Comparison of ENCODE assay signal across 8 mouse cellular contexts in genomic region chr11:114669651-114670168, GRCm38 (mm10). TPM values are rescaled to one million over a fixed set of nuclear protein-coding genes. Genes with fewer than 3 reads are reported as not detected.
DNase-seq lines count a peak whose midpoint lies in the region; ATAC-seq and TF ChIP-seq lines count a peak whose summit lies in the region.

No protein-coding gene starts in this region.

- no peak for TF ChIP-seq POLR2A in spleen, adult 2 months (IDR thresholded peaks at IDR 0.05; ENCODE audit: low read depth, low read length)

- WGBS in spleen, adult 2 months = 9% methylated on average over 12 of the region's 12 CpGs
- WGBS in hindbrain, embryonic 15.5 days = 19% methylated on average over 12 of the region's 12 CpGs
- 28% methylated on average over 12 of the region's 12 CpGs for WGBS in midbrain, embryonic 10.5 days

- DNase-seq in adrenal gland, postnatal 10 days = peak; percentile 26
- no peak for DNase-seq in adrenal gland, postnatal 25 days
- no peak for DNase-seq in spleen, adult 2 months (ENCODE audit: low read depth in 1 of 2, low spot score in 2 of 2)
- DNase-seq in spleen, postnatal 14 days (ENCODE audit: low spot score in 2 of 2) = no peak
- DNase-seq in midbrain, embryonic 10.5 days (ENCODE audit: low spot score) = peak; percentile 23
- DNase-seq in layer of hippocampus, adult 9-11 months = no peak
- no peak for DNase-seq in gastrocnemius, adult 8-10 months (ENCODE audit: low spot score in 2 of 2)

- ATAC-seq in hindbrain, embryonic 15.5 days (ENCODE audit: low FRiP score, low read depth) = no peak

- H3K9me3 ChIP-seq in hindbrain, embryonic 15.5 days = no peaks in the 10 kb centered on the region
- H3K9me3 ChIP-seq in midbrain, embryonic 10.5 days (replicated peaks) = no peaks in the 10 kb centered on the region

- H3K4me3 ChIP-seq in spleen, adult 2 months (ENCODE audit: extremely low read depth, insufficient read depth, insufficient read length) = peak overlapping the region; percentile 83
- peak overlapping the region; percentile 83 for H3K4me3 ChIP-seq in hindbrain, embryonic 15.5 days
- peak overlapping the region; percentile 95 for H3K4me3 ChIP-seq in midbrain, embryonic 10.5 days

- TF ChIP-seq CTCF in spleen, adult 2 months (IDR thresholded peaks at IDR 0.05; ENCODE audit: extremely low read depth, insufficient read depth, insufficient read length, insufficient replicate concordance) = no peak

- H3K9ac ChIP-seq in hindbrain, embryonic 15.5 days = peak overlapping the region; percentile 83

- H3K4me2 ChIP-seq in hindbrain, embryonic 15.5 days = peak overlapping the region; percentile 90

- 0 out of 2 replicates have a peak overlapping the region, but pooled peaks have one; percentile 4 for H3K27ac ChIP-seq in spleen, adult 2 months (ENCODE audit: insufficient read depth, low read length)
- peak overlapping the region; percentile 92 for H3K27ac ChIP-seq in hindbrain, embryonic 15.5 days (replicated peaks)
- H3K27ac ChIP-seq in midbrain, embryonic 10.5 days (replicated peaks) = peak overlapping the region; percentile 96

- peaks cover 7% of the 10 kb centered on the region; the same call in 1 of the 2 replicates for H3K4me1 ChIP-seq in spleen, adult 2 months (ENCODE audit: control insufficient read depth, insufficient read depth, insufficient read length)
- H3K4me1 ChIP-seq in hindbrain, embryonic 15.5 days (replicated peaks) = peaks cover 29% of the 10 kb centered on the region
- H3K4me1 ChIP-seq in midbrain, embryonic 10.5 days = peaks cover 33% of the 10 kb centered on the region

- H3K27me3 ChIP-seq in spleen, adult 2 months (ENCODE audit: control insufficient read depth, insufficient read depth, low read length) = no peaks in the 10 kb centered on the region
- H3K27me3 ChIP-seq in hindbrain, embryonic 15.5 days = no peaks in the 10 kb centered on the region; the same call in 1 of the 2 replicates
- H3K27me3 ChIP-seq in midbrain, embryonic 10.5 days (ENCODE audit: low read depth, poor library complexity, severe bottlenecking) = peaks cover 10% of the 10 kb centered on the region

- peaks cover 26% of the 10 kb centered on the region for H3K36me3 ChIP-seq in spleen, adult 2 months (ENCODE audit: control insufficient read depth, insufficient read depth, low read length)
- peaks cover 29% of the 10 kb centered on the region for H3K36me3 ChIP-seq in hindbrain, embryonic 15.5 days
- H3K36me3 ChIP-seq in midbrain, embryonic 10.5 days = peaks cover 50% of the 10 kb centered on the region

RNA-seq across cellular contexts. Expression of gene Rpl38, which starts 1.4 kb away (rescaled TPM):
- 1,000 to 10,000 TPM; 1,144 to 1,253 TPM for total RNA-seq in adrenal gland, postnatal 10 days (2021)
- total RNA-seq in adrenal gland, postnatal 25 days (2021) = 1,060 and 1,162 TPM in 2 replicates
- polyA plus RNA-seq in spleen, adult 2 months (2012; rRNA removed) = 360 and 414 TPM in 2 replicates
- polyA plus RNA-seq in hindbrain, embryonic 15.5 days (2015; fragmentation: Nextera tagmentation; extraction: Ambion mirVana) = 747 and 837 TPM in 2 replicates
- 851 and 1,060 TPM in 2 replicates for polyA plus RNA-seq in midbrain, embryonic 10.5 days (2016; fragmentation: Nextera tagmentation; extraction: Ambion mirVana)
- 100 to 1,000 TPM; 528 to 780 (median 621) TPM for total RNA-seq in gastrocnemius, adult 8-10 months (2022)

RNA-seq across cellular contexts. Expression of gene Ttyh2, which starts 5.5 kb away (rescaled TPM):
- 10 to 100 TPM; 61.1 to 63.0 TPM for total RNA-seq in adrenal gland, postnatal 10 days (2021)
- total RNA-seq in adrenal gland, postnatal 25 days (2021) = 120 and 145 TPM in 2 replicates
- polyA plus RNA-seq in spleen, adult 2 months (2012; rRNA removed) = 18.0 and 19.2 TPM in 2 replicates
- 31.6 and 35.1 TPM in 2 replicates for polyA plus RNA-seq in hindbrain, embryonic 15.5 days (2015; fragmentation: Nextera tagmentation; extraction: Ambion mirVana)
- 9.6 and 12.6 TPM in 2 replicates for polyA plus RNA-seq in midbrain, embryonic 10.5 days (2016; fragmentation: Nextera tagmentation; extraction: Ambion mirVana)
- total RNA-seq in gastrocnemius, adult 8-10 months (2022) = 10 to 100 TPM; 17.6 to 20.2 (median 19.4) TPM

RNA-seq across cellular contexts. Expression of gene Dnaic2, which starts 57.5 kb away (rescaled TPM):
- under 1 TPM; 0.55 to 0.57 TPM for total RNA-seq in adrenal gland, postnatal 10 days (2021)
- total RNA-seq in adrenal gland, postnatal 25 days (2021) = 0.67 and 1.2 TPM in 2 replicates
- 0.39 and 0.66 TPM in 2 replicates for polyA plus RNA-seq in spleen, adult 2 months (2012; rRNA removed)
- polyA plus RNA-seq in hindbrain, embryonic 15.5 days (2015; fragmentation: Nextera tagmentation; extraction: Ambion mirVana) = 2.5 and 3.1 TPM in 2 replicates
- 2.1 and 2.2 TPM in 2 replicates for polyA plus RNA-seq in midbrain, embryonic 10.5 days (2016; fragmentation: Nextera tagmentation; extraction: Ambion mirVana)
- total RNA-seq in gastrocnemius, adult 8-10 months (2022) = not detected

Comparison
In these comparisons a context has a peak if more than half of its experiments do, and no peak if none do; other contexts are left out.
1. DNase-seq: peak in adrenal gland, postnatal 10 days (single experiment) and midbrain, embryonic 10.5 days (single experiment); none in adrenal gland, postnatal 25 days (single experiment), spleen, adult 2 months (0 of 2), spleen, postnatal 14 days (0 of 2), layer of hippocampus, adult 9-11 months (single experiment) and gastrocnemius, adult 8-10 months (0 of 2).
2. H3K27ac ChIP-seq: peak in every context shown above with its lines; median percentile 96 in midbrain, embryonic 10.5 days; 92 in hindbrain, embryonic 15.5 days; 4 in spleen, adult 2 months.
3. Peak in every context shown above with its lines, with median percentiles within 50 percentile points of each other: H3K4me3 ChIP-seq.